Mouse (Mus musculus) C2C12 (cell line): ENCODE results near the gene Lpcat1.

Experiments used
- CEBPB ChIP-seq: IDR thresholded peaks from one replicate; pipeline ENCODE4 v1.6.1; 2011; ENCODE audit warnings: low read depth, mild to moderate bottlenecking, control low read depth, moderate library complexity
- CTCF ChIP-seq: IDR thresholded peaks from one replicate; pipeline ENCODE4 v1.5.1; 2011; ENCODE audit not compliant: control insufficient read depth, insufficient read depth, insufficient read length
- FOSL1 ChIP-seq: IDR thresholded peaks from one replicate; pipeline ENCODE4 v1.8.0; 2011; ENCODE audit warnings: mild to moderate bottlenecking, low read length; ENCODE audit not compliant: poor library complexity, insufficient read depth, severe bottlenecking
- MYOG ChIP-seq: IDR thresholded peaks from one replicate; pipeline ENCODE4 v1.6.1; 2011; ENCODE audit not compliant: control insufficient read depth, insufficient read length; ENCODE audit errors: extremely low read depth
- USF1 ChIP-seq: IDR thresholded peaks from one replicate; pipeline ENCODE4 v1.6.1; 2011; ENCODE audit warnings: low read depth, mild to moderate bottlenecking, control low read depth, moderate library complexity

DNA sequence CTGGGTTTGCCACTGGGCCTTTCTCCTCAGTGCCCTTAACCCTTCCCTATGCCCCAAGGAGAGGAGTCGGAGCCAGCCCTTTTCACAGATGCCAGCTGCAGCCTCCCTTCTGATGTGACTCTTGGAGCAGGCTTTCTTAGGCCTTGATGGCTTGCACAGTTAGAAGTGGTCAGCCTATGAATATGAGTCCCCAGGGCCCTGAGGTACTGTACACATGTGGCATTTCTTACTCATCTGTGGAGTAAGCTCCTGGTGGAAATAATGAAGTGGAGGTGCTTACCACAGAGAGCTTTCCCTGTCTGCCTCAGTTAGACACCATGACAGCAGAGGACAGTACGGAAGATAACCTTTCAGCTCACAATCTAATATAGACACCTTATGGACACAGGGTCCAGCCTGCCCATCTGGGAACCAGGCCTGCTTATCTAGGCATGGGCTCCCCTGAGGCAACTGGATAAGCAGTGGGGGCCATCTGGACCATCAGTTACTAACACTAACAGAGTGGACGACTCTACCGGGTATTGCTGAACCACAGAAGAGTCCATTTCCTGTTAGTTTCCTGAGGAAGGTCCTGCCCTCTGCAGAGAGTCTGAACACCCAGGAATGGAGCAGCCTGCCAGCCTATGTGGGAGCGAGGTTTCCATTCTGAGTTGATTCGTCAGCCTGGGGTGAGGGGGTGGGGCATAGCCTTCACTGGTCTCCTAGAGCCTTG is 33.1 kb downstream of the Lpcat1 start:
- TF ChIP-seq CTCF (no peak), MYOG (no peak), CEBPB (no peak), USF1 (no peak), FOSL1 (no peak)
